Mouse (Mus musculus): Measurements from ENCODE around the gene Tmem256. TPM values are rescaled to one million over a fixed set of nuclear protein-coding genes. Genes with fewer than 3 reads are reported as not detected.

Gene Tmem256
- polyA plus RNA-seq, 2 experiments, result 240 to 382 TPM

DNA sequence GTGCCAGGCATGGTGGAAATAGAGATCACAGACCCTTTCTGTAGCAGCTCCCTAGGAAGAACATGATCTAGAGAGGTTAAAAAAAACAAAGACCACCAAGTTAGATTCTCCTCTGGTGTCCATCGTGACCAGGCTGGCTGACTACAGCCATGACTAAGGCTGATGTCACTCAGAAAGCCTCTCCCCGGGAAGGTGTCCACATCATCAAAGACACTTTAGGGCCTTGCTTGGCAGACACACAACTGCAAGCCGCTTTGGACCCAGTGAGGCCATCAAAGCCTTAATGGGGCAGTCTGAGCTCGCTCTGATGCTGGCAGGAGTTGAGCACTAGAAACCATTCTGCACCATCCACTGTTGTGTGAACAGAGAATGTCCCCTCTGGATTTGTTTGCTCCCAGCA lies 34.1 kb downstream of the Tmem256 start:
- no peak for ATAC-seq (ENCODE audit: low FRiP score, low read depth)
- H3K9ac ChIP-seq (ENCODE audit: low read depth, low read length, severe bottlenecking), result no peak overlapping the region
- H3K4me1 ChIP-seq (ENCODE audit: control insufficient read depth, insufficient read depth, low read length), result peaks cover 7% of the 10 kb centered on the region; the same call in 1 of the 2 replicates
- H3K36me3 ChIP-seq (ENCODE audit: control insufficient read depth, insufficient read depth, low read length), result no peaks in the 10 kb centered on the region
- TF ChIP-seq POLR2A (IDR thresholded peaks at IDR 0.05; ENCODE audit: borderline replicate concordance, extremely low read depth, insufficient read depth, insufficient read length), result no peak
- DNase-seq (ENCODE audit: low spot score), result no peak
- H3K4me2 ChIP-seq (replicated peaks; ENCODE audit: low read depth, low read length, severe bottlenecking), result no peak overlapping the region
- no peaks in the 10 kb centered on the region for H3K27me3 ChIP-seq (ENCODE audit: control insufficient read depth, insufficient read depth, low read length)
- H3K4me3 ChIP-seq (replicated peaks; ENCODE audit: low read length), result no peak overlapping the region
- 75% methylated on average over 4 of the region's 4 CpGs for WGBS
- no peak overlapping the region for H3K27ac ChIP-seq (replicated peaks; ENCODE audit: low read depth, low read length)
- H3K9me3 ChIP-seq (ENCODE audit: control insufficient read depth, low read length), result no peaks in the 10 kb centered on the region

DNA sequence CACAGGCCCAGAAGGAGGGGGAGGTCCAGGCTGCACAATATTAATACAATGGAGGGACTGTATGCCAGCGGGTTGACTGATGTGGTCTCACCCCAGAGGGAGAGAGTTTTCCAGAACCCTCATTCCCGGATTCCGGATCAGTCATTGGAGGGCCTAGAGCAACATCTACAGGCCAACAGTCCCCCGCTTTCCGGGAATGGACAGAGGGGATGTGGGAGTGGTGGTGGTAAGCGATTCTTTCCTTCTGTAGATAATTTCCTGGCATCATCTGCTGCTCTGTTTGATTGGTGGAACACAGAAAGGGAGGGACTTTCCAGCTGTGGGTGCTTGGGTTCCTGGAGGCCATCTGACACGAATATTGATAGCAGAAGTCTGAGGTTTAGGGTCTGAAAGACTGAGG lies 37.9 kb downstream of the Tmem256 start:
- Histone ChIP-seq H3K36me3 (ENCODE audit: control insufficient read depth, insufficient read depth, low read length) (no peaks in the 10 kb centered on the region), H3K4me3 (replicated peaks; ENCODE audit: low read length) (no peak overlapping the region), H3K9ac (ENCODE audit: low read depth, low read length, severe bottlenecking) (no peak overlapping the region), H3K4me1 (ENCODE audit: control insufficient read depth, insufficient read depth, low read length) (peaks cover 22% of the 10 kb centered on the region), H3K27ac (replicated peaks; ENCODE audit: low read depth, low read length) (peak overlapping the region; percentile 38), H3K9me3 (ENCODE audit: control insufficient read depth, low read length) (no peaks in the 10 kb centered on the region), H3K27me3 (ENCODE audit: control insufficient read depth, insufficient read depth, low read length) (no peaks in the 10 kb centered on the region), H3K4me2 (replicated peaks; ENCODE audit: low read depth, low read length, severe bottlenecking) (no peak overlapping the region)
- TF ChIP-seq POLR2A (IDR thresholded peaks at IDR 0.05; ENCODE audit: borderline replicate concordance, extremely low read depth, insufficient read depth, insufficient read length), result no peak
- 66% methylated on average over 7 of the region's 7 CpGs for WGBS
- ATAC-seq (ENCODE audit: low FRiP score, low read depth), result no peak
- peak; percentile 58 for DNase-seq (ENCODE audit: low spot score)

DNA sequence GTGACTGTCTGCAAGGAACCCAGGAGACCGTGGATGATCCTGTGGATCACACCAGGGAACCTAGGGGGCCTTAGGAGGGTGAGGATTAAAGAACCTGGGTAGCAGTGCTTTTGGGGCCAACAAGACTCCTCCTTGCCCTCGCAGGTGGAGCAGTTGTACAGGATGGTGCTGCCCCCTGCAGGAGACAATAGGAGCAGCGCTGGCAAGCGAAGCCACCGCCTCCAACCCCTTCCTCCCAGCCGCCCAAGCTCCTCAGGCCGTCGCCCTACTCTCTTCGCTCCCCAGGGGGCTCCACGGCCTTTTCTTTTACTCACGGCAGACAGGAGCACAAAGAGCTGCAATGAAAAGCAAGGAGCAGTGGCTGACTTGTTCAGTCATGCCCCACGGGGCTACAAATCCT lies 38.6 kb downstream of the Tmem256 start:
- ATAC-seq (ENCODE audit: low FRiP score, low read depth), result no peak
- Histone ChIP-seq H3K9me3 (ENCODE audit: control insufficient read depth, low read length) (no peaks in the 10 kb centered on the region), H3K36me3 (ENCODE audit: control insufficient read depth, insufficient read depth, low read length) (no peaks in the 10 kb centered on the region), H3K27me3 (ENCODE audit: control insufficient read depth, insufficient read depth, low read length) (no peaks in the 10 kb centered on the region), H3K27ac (replicated peaks; ENCODE audit: low read depth, low read length) (0 out of 2 replicates have a peak overlapping the region, but pooled peaks have one; percentile 38), H3K4me1 (ENCODE audit: control insufficient read depth, insufficient read depth, low read length) (peaks cover 26% of the 10 kb centered on the region), H3K9ac (ENCODE audit: low read depth, low read length, severe bottlenecking) (peak overlapping the region; percentile 34), H3K4me2 (replicated peaks; ENCODE audit: low read depth, low read length, severe bottlenecking) (peak overlapping the region; percentile 27; the same call in 1 of the 2 replicates), H3K4me3 (replicated peaks; ENCODE audit: low read length) (peak overlapping the region; percentile 19)
- no peak for TF ChIP-seq POLR2A (IDR thresholded peaks at IDR 0.05; ENCODE audit: borderline replicate concordance, extremely low read depth, insufficient read depth, insufficient read length)
- WGBS, result 1% methylated on average over 11 of the region's 12 CpGs
- DNase-seq (ENCODE audit: low spot score), result peak; percentile 81

DNA sequence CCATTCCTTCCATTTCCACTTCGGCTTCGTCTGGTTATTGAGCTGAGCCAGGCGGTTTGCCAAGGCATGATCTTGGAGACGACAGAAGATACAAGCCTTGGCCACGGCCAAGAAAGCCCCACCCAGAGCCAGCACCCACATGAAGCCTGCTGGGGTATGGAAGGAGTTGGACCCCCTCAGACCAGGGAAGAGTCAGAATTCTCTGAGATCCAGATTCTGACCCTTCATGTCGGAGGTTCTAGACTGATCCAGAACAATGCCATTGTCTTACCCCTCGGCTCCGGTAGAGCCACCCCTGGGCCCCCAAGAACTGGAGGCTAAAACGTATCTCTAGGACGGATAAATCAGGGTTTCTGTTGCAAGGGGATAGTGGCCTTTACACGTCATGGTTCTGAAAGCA lies 39.6 kb downstream of the Tmem256 start, which contains the start of gene Tmem95:
Gene Tmem95, minus strand, starts transcription at position 141 of the 400 bp plus-strand sequence.
- ATAC-seq (ENCODE audit: low FRiP score, low read depth) (no peak), DNase-seq (ENCODE audit: low spot score) (no peak)
- H3K4me2 ChIP-seq (replicated peaks; ENCODE audit: low read depth, low read length, severe bottlenecking), result peak within 1 kb of the TSS; percentile 27; the same call in 1 of the 2 replicates
- peaks cover 26% of the 10 kb centered on the region for H3K4me1 ChIP-seq (ENCODE audit: control insufficient read depth, insufficient read depth, low read length)
- 90% methylated on average over 11 of the region's 11 CpGs for WGBS
- no peaks in the 10 kb centered on the region for H3K27me3 ChIP-seq (ENCODE audit: control insufficient read depth, insufficient read depth, low read length)
- no peak within 1 kb of the TSS for H3K27ac ChIP-seq (replicated peaks; ENCODE audit: low read depth, low read length)
- H3K9ac ChIP-seq (ENCODE audit: low read depth, low read length, severe bottlenecking), result peak within 1 kb of the TSS; percentile 34
- no peaks in the 10 kb centered on the region for H3K36me3 ChIP-seq (ENCODE audit: control insufficient read depth, insufficient read depth, low read length)
- no peaks in the 10 kb centered on the region for H3K9me3 ChIP-seq (ENCODE audit: control insufficient read depth, low read length)
- peak within 1 kb of the TSS; percentile 19 for H3K4me3 ChIP-seq (replicated peaks; ENCODE audit: low read length)
- no peak for TF ChIP-seq POLR2A (IDR thresholded peaks at IDR 0.05; ENCODE audit: borderline replicate concordance, extremely low read depth, insufficient read depth, insufficient read length)

DNA sequence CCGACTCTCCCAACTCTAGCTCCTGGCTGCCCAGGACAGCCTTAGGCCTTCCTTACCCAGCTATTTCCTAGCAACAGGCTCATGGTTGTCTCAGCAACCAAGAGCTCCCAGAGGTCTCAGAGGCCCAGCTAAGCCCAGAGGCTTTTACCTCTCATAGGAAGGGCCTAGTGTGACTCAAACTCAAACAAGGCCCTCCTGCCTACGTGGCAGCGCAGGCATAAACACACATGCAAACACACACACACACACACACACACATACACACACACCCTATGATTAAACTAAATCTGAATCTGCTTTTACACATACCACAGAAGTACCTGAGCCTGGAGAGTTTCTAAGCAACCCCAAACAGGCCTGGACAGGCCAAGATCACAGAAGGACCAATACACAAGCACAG lies 40.1 kb downstream of the Tmem256 start:
- no peak for TF ChIP-seq POLR2A (IDR thresholded peaks at IDR 0.05; ENCODE audit: borderline replicate concordance, extremely low read depth, insufficient read depth, insufficient read length)
- no peaks in the 10 kb centered on the region for H3K27me3 ChIP-seq (ENCODE audit: control insufficient read depth, insufficient read depth, low read length)
- DNase-seq (ENCODE audit: low spot score) (no peak), ATAC-seq (ENCODE audit: low FRiP score, low read depth) (no peak)
- WGBS, result 82% methylated on average over 3 of the region's 3 CpGs
- no peaks in the 10 kb centered on the region for H3K9me3 ChIP-seq (ENCODE audit: control insufficient read depth, low read length)
- no peaks in the 10 kb centered on the region for H3K36me3 ChIP-seq (ENCODE audit: control insufficient read depth, insufficient read depth, low read length)
- H3K27ac ChIP-seq (replicated peaks; ENCODE audit: low read depth, low read length), result no peak overlapping the region
- H3K4me1 ChIP-seq (ENCODE audit: control insufficient read depth, insufficient read depth, low read length), result peaks cover 26% of the 10 kb centered on the region
- H3K4me2 ChIP-seq (replicated peaks; ENCODE audit: low read depth, low read length, severe bottlenecking), result 0 out of 2 replicates have a peak overlapping the region, but pooled peaks have one; percentile 5
- H3K9ac ChIP-seq (ENCODE audit: low read depth, low read length, severe bottlenecking), result no peak overlapping the region
- H3K4me3 ChIP-seq (replicated peaks; ENCODE audit: low read length), result no peak overlapping the region
